Mouse (Mus musculus) common myeloid progenitor, adult 5-6 weeks (primary cell): ENCODE measurements around the gene Grk5. TPM values are rescaled to one million over a fixed set of nuclear protein-coding genes. Genes with fewer than 3 reads are reported as not detected.

ENCODE experiments used
- ATAC-seq: replicated peaks from 2 replicates; pipeline ENCODE4 v1.8.0; 2016; ENCODE audit warnings: low read depth, mild to moderate bottlenecking, moderate TSS enrichment, inconsistent platforms; ENCODE audit not compliant: poor library complexity, severe bottlenecking
- total RNA-seq: library from RNA; stranded (forward); fragments of 200-1000, 187-1606 nt; gene quantifications from 2 replicates; pipeline ENCODE4 v1.2.3, GENCODE M21; 2017

The Grk5 gene
- total RNA-seq, 1 experiment from 2014 or later, result 3.3 TPM

GRCm38 (mm10) chr19:61051151-61051550, 161.6 kb downstream of the Grk5 start:
- ATAC-seq, result no peak

GRCm38 (mm10) chr19:61052008-61052407, 162.5 kb downstream of the Grk5 start:
- no peak for ATAC-seq

- no peak for ATAC-seq
Observed at GRCm38 (mm10) chr19:61052786-61053185, 163.2 kb downstream of the Grk5 start.

GRCm38 (mm10) chr19:61056783-61057410, 167.3 kb downstream of the Grk5 start:
- ATAC-seq, result no peak

GRCm38 (mm10) chr19:61057581-61057980, 168.0 kb downstream of the Grk5 start:
- no peak for ATAC-seq

GRCm38 (mm10) chr19:61064386-61064785, 174.8 kb downstream of the Grk5 start:
- no peak for ATAC-seq

GRCm38 (mm10) chr19:61065011-61065410, 175.5 kb downstream of the Grk5 start:
- no peak for ATAC-seq

- no peak for ATAC-seq
Observed at GRCm38 (mm10) chr19:61078622-61079021, 189.1 kb downstream of the Grk5 start.

- ATAC-seq, result no peak
Observed at GRCm38 (mm10) chr19:61080251-61080749, 190.8 kb downstream of the Grk5 start.

GRCm38 (mm10) chr19:61083006-61083405, 193.5 kb downstream of the Grk5 start:
- no peak for ATAC-seq

GRCm38 (mm10) chr19:61084149-61084940, 194.8 kb downstream of the Grk5 start:
- peak; percentile 89 for ATAC-seq

GRCm38 (mm10) chr19:61085217-61085616, 195.7 kb downstream of the Grk5 start:
- no peak for ATAC-seq

- no peak for ATAC-seq
Observed at GRCm38 (mm10) chr19:61087781-61088180, 198.2 kb downstream of the Grk5 start.

- no peak for ATAC-seq
Observed at GRCm38 (mm10) chr19:61089001-61089400, 199.5 kb downstream of the Grk5 start.

GRCm38 (mm10) chr19:61090541-61090940, 201.0 kb downstream of the Grk5 start:
- no peak for ATAC-seq

GRCm38 (mm10) chr19:61096776-61097175, 207.2 kb downstream of the Grk5 start:
- no peak for ATAC-seq

GRCm38 (mm10) chr19:61097764-61098163, 208.2 kb downstream of the Grk5 start:
- ATAC-seq, result peak; percentile 89

GRCm38 (mm10) chr19:61110184-61110583, 220.6 kb downstream of the Grk5 start:
- 0 out of 2 replicates have a peak, but pooled peaks have one; percentile 29 for ATAC-seq

GRCm38 (mm10) chr19:61131096-61131495, 241.5 kb downstream of the Grk5 start:
- no peak for ATAC-seq

- ATAC-seq, result no peak
Observed at GRCm38 (mm10) chr19:61138655-61139054, 249.1 kb downstream of the Grk5 start.
